Mouse (Mus musculus): Measurements from ENCODE around the gene Ccdc134. TPM values are rescaled to one million over a fixed set of nuclear protein-coding genes. Genes with fewer than 3 reads are reported as not detected.

Ccdc134 gene
- 23.8 and 28.2 TPM in 2 replicates for polyA plus RNA-seq (2011; ENCODE audit: insufficient read depth, insufficient read length, low replicate concordance, missing spikeins)

DNA sequence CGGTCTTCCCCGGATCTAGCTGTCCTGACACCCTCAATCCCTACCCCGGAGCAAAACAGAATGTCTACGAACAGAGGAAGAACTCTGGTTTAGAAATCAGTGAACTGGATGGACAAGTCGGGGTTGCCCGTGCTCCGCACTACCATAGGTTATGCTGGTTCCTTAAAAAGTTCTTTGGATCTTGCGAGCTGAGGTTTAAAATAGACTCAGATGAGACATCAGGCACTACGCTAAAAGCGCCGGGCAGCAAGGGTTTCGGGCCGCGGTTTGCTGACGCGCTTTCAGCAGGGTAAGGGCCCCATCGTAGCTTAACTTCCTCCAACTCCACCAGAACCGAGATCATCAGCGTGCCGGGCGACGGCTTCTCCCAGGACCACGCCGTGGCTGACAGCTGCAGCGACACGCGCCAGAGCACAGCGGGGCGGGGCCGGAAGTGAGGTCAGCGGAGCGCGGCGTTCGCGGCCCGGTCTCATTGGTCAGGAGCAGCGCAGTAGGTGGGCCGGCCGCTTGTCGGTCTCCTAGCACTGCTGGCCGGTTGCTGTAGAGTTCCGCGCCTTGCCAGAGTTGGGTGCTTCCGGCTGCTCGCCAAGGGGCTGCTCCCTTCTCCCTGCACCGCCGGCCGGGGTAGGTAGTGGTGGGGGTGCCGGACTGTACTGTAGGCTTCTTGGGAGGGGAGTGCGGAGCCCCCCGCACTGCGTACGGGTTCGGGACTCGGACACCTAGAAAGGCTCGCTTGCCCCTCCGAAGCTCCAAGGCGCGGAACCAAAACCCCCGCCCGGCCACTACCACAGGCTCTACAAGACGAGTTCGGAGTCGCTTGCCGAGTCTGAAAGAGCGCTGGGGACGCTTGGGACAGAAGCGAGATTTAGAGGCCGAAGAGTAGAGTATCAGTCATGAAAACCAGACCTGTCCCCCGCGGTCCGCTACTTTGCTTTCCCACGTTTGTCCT, at the start of gene Ccdc134:
Gene Ccdc134, plus strand, starts transcription at position 497 of the 949 bp plus-strand sequence.
- peak; percentile 89 for TF ChIP-seq POLR2A (IDR thresholded peaks at IDR 0.05; ENCODE audit: borderline replicate concordance, control insufficient read depth, low read depth, low read length)
- no peak; the same call in 1 of the 2 replicates for TF ChIP-seq CTCF (IDR thresholded peaks at IDR 0.05; ENCODE audit: control insufficient read depth, insufficient read depth, low read length)
- Histone ChIP-seq H3K4me3 (replicated peaks; ENCODE audit: control insufficient read depth, low read depth, low read length) (peak within 1 kb of the TSS; percentile 85), H3K27ac (ENCODE audit: control insufficient read depth, insufficient read depth, low read depth, low read length, poor library complexity) (peak within 1 kb of the TSS; percentile 82), H3K4me1 (ENCODE audit: control insufficient read depth, insufficient read depth, low read length) (no peaks in the 10 kb centered on the region; the same call in 1 of the 2 replicates)
- 1% methylated on average over 74 of the region's 74 CpGs for WGBS

- Histone ChIP-seq H3K4me1 (ENCODE audit: control insufficient read depth, insufficient read depth, low read length) (no peaks in the 10 kb centered on the region), H3K27ac (ENCODE audit: control insufficient read depth, insufficient read depth, low read depth, low read length, poor library complexity) (no peak overlapping the region), H3K4me3 (replicated peaks; ENCODE audit: control insufficient read depth, low read depth, low read length) (no peak overlapping the region)
- WGBS = 54% methylated on average over 10 of the region's 10 CpGs
- TF ChIP-seq CTCF (IDR thresholded peaks at IDR 0.05; ENCODE audit: control insufficient read depth, insufficient read depth, low read length) (no peak), POLR2A (IDR thresholded peaks at IDR 0.05; ENCODE audit: borderline replicate concordance, control insufficient read depth, low read depth, low read length) (no peak)
These were observed 47.8 kb upstream of the Ccdc134 start for GRCm38 (mm10) chr15:82079883-82080282.

DNA sequence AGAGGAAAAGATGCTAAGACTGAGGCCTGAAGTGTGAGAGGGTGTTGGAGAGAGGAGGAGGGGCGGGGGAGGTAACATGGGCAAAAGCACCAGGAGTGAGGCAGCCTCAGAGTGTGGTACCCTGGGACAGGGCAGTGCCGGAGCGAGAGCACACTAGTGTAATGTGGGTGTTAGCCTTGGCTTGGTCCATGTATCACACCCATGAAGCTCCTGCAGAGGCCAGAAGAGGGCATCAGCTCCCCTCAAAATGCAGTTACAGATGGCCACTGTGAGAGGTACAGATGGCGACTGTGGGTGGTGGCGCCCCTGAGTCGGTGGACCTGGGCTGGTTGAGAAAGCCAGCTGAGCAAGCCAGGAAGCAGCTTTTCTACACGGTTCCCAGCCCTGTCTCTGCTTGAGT, 46.6 kb upstream of the Ccdc134 start:
- Histone ChIP-seq H3K4me3 (replicated peaks; ENCODE audit: control insufficient read depth, low read depth, low read length) (no peak overlapping the region), H3K4me1 (ENCODE audit: control insufficient read depth, insufficient read depth, low read length) (no peaks in the 10 kb centered on the region), H3K27ac (ENCODE audit: control insufficient read depth, insufficient read depth, low read depth, low read length, poor library complexity) (no peak overlapping the region)
- 23% methylated on average over 7 of the region's 7 CpGs for WGBS
- TF ChIP-seq CTCF (IDR thresholded peaks at IDR 0.05; ENCODE audit: control insufficient read depth, insufficient read depth, low read length) = peak; percentile 54
- no peak for TF ChIP-seq POLR2A (IDR thresholded peaks at IDR 0.05; ENCODE audit: borderline replicate concordance, control insufficient read depth, low read depth, low read length)

DNA sequence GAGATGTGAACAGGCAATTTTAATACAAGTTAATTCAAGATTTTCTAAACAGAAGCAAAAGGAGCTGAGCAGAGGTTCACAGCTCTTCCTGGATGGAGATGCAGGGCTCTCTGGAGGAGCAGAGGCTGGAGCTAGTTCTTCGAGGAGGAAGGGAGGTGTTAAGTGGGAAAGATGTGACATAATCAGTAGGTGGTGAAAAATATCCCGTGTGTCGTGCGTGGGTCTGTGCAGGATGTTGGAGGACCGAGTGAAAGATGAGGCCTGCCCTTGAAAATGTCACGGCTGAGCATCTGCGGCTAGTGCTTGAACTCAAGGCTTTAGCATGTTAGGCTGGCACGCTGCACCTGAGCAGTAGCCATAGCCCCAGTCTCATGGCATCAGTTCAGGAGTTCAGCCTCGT, 42.1 kb upstream of the Ccdc134 start:
- Histone ChIP-seq H3K27ac (ENCODE audit: control insufficient read depth, insufficient read depth, low read depth, low read length, poor library complexity) (no peak overlapping the region), H3K4me3 (replicated peaks; ENCODE audit: control insufficient read depth, low read depth, low read length) (no peak overlapping the region), H3K4me1 (ENCODE audit: control insufficient read depth, insufficient read depth, low read length) (no peaks in the 10 kb centered on the region; the same call in 1 of the 2 replicates)
- TF ChIP-seq CTCF (IDR thresholded peaks at IDR 0.05; ENCODE audit: control insufficient read depth, insufficient read depth, low read length) (no peak), POLR2A (IDR thresholded peaks at IDR 0.05; ENCODE audit: borderline replicate concordance, control insufficient read depth, low read depth, low read length) (no peak)
- 82% methylated on average over 9 of the region's 9 CpGs for WGBS

DNA sequence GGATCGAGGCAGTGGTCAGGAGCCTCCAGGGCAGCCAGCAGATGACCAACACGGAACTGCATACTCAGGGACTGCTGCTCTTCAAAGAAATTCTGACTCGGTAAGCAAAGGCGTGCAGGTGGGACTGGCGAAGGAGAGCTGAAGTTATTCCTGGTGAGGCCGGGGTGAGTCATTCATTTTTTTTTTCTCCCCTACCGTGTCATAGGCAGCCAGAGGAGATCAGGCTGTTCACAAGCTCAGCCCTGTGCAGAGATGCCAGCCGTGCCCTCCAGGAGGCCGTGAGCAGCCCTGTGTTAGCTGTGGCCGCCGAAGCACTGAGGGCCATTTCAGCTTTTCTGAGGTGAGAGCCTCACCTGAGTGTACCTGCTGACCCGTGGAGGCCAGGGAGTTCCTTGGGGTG, 41.6 kb upstream of the Ccdc134 start:
- Histone ChIP-seq H3K27ac (ENCODE audit: control insufficient read depth, insufficient read depth, low read depth, low read length, poor library complexity) (no peak overlapping the region), H3K4me1 (ENCODE audit: control insufficient read depth, insufficient read depth, low read length) (no peaks in the 10 kb centered on the region; the same call in 1 of the 2 replicates), H3K4me3 (replicated peaks; ENCODE audit: control insufficient read depth, low read depth, low read length) (no peak overlapping the region)
- TF ChIP-seq CTCF (IDR thresholded peaks at IDR 0.05; ENCODE audit: control insufficient read depth, insufficient read depth, low read length) (no peak), POLR2A (IDR thresholded peaks at IDR 0.05; ENCODE audit: borderline replicate concordance, control insufficient read depth, low read depth, low read length) (no peak)
- WGBS = 85% methylated on average over 12 of the region's 12 CpGs

GRCm38 (mm10) chr15:82087266-82087665, 40.5 kb upstream of the Ccdc134 start:
- Histone ChIP-seq H3K4me1 (ENCODE audit: control insufficient read depth, insufficient read depth, low read length) (no peaks in the 10 kb centered on the region; the same call in 1 of the 2 replicates), H3K4me3 (replicated peaks; ENCODE audit: control insufficient read depth, low read depth, low read length) (no peak overlapping the region), H3K27ac (ENCODE audit: control insufficient read depth, insufficient read depth, low read depth, low read length, poor library complexity) (no peak overlapping the region)
- 7% methylated on average over 10 of the region's 10 CpGs for WGBS
- no peak for TF ChIP-seq CTCF (IDR thresholded peaks at IDR 0.05; ENCODE audit: control insufficient read depth, insufficient read depth, low read length)
- TF ChIP-seq POLR2A (IDR thresholded peaks at IDR 0.05; ENCODE audit: borderline replicate concordance, control insufficient read depth, low read depth, low read length) = no peak

- Histone ChIP-seq H3K4me1 (ENCODE audit: control insufficient read depth, insufficient read depth, low read length) (no peaks in the 10 kb centered on the region; the same call in 1 of the 2 replicates), H3K27ac (ENCODE audit: control insufficient read depth, insufficient read depth, low read depth, low read length, poor library complexity) (no peak overlapping the region), H3K4me3 (replicated peaks; ENCODE audit: control insufficient read depth, low read depth, low read length) (no peak overlapping the region)
- 81% methylated on average over 7 of the region's 7 CpGs for WGBS
- TF ChIP-seq POLR2A (IDR thresholded peaks at IDR 0.05; ENCODE audit: borderline replicate concordance, control insufficient read depth, low read depth, low read length) = no peak
- TF ChIP-seq CTCF (IDR thresholded peaks at IDR 0.05; ENCODE audit: control insufficient read depth, insufficient read depth, low read length) = no peak
These were observed 36.7 kb upstream of the Ccdc134 start for GRCm38 (mm10) chr15:82091061-82091460.

DNA sequence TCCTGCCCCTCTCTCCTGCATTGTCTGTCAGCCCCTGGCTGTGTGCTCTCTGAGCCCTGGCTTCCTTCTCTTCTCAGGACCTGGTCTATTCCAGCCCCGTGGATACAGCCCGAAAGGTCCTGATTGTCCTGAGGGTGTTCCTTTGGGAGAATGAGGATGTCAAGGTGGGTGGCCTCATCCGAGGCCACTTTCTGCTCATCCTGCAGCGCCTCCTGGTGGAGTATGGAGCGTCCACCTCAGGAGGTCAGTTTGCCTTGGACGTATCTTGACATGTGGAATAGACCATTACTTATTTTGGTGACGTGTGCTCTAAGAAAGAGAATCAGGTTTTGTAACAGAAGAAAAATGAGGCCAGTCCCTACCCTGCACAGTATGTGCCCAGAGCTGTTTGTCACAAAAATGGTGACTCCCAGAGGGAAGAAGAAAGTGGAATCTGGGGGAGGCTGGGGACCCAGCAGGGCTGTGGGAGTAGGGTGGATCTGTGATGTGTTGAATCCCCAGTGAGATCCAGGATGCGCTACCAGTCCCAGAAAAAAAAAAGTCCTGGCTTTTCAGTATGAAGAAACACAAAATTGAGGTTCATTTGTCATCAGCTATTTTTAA, 20.7 kb upstream of the Ccdc134 start:
- no peak overlapping the region for H3K27ac ChIP-seq (ENCODE audit: control insufficient read depth, insufficient read depth, low read depth, low read length, poor library complexity)
- TF ChIP-seq CTCF (IDR thresholded peaks at IDR 0.05; ENCODE audit: control insufficient read depth, insufficient read depth, low read length) = peak; percentile 69
- TF ChIP-seq POLR2A (IDR thresholded peaks at IDR 0.05; ENCODE audit: borderline replicate concordance, control insufficient read depth, low read depth, low read length) = no peak
- H3K4me1 ChIP-seq (ENCODE audit: control insufficient read depth, insufficient read depth, low read length) = no peaks in the 10 kb centered on the region
- 19% methylated on average over 8 of the region's 8 CpGs for WGBS
- H3K4me3 ChIP-seq (replicated peaks; ENCODE audit: control insufficient read depth, low read depth, low read length) = no peak overlapping the region

All from bone marrow, adult 2 months (tissue).